Mouse (Mus musculus) testis, adult 2 months (tissue): ENCODE results near the gene Acot6.

Experiments used
- CTCF ChIP-seq: fragments of 200-500 bp; IDR thresholded peaks from 2 replicates; pipeline ENCODE4 v1.5.1; 2012; ENCODE audit warnings: low read depth, mild to moderate bottlenecking, inconsistent platforms, low read length, moderate library complexity; ENCODE audit not compliant: control insufficient read depth, insufficient read depth, insufficient replicate concordance
- POLR2A ChIP-seq: fragments of 200-500 bp; IDR thresholded peaks from 2 replicates; pipeline ENCODE4 v1.6.1; 2012; ENCODE audit warnings: low read depth, mild to moderate bottlenecking, inconsistent platforms, low read length, moderate library complexity; ENCODE audit not compliant: control insufficient read depth

DNA sequence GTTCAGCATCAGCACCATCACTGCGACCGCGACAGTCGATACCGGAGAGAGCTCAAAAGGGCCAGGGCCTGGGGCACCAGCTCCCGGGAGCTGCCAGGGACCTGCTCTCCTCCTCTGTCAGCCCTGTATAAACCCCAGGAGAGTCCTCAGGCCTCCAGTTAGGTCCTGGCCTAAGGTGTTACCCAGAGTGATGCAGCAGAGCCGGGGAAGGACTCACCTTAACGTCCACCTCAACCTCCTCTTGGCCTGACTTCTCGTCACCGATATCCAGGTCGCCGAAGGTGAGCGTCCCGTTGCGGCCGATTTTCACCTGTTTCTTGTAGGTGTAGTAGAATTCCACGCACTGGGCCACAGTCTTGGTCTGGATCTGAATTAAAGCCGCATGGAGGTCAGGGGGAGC is 55.8 kb downstream of the Acot6 start:
- TF ChIP-seq CTCF (no peak), POLR2A (no peak)
